Mouse (Mus musculus) MEL (cell line): ENCODE measurements around the gene Cwc25. TPM values are rescaled to one million over a fixed set of nuclear protein-coding genes. Genes with fewer than 3 reads are reported as not detected.

Experiments used
- DNase-seq: peaks from one replicate; pipeline ENCODE4 v3.0.0; 2011; ENCODE audit warnings: low read depth, low spot score
- H3K27ac ChIP-seq: 2 replicates; pipeline ENCODE4 v1.5.1; 2012; ENCODE audit warnings: low read depth, mild to moderate bottlenecking, control low read depth, low read length, moderate library complexity; ENCODE audit not compliant: control insufficient read depth
- H3K27me3 ChIP-seq, 2 experiments: fragments of 150-350 bp in 1 of 2; sonication (generic) in 1 of 2; 2 replicates each; pipeline ENCODE4 v1.6.1; 2012; ENCODE audit warnings: low read length in 2 of 2, mild to moderate bottlenecking in 2 of 2, improper control_type of control experiment in 1 of 2, moderate library complexity in 1 of 2; ENCODE audit not compliant: insufficient read depth in 2 of 2, control insufficient read depth in 1 of 2
- H3K36me3 ChIP-seq, 2 experiments: 2 replicates each; pipeline ENCODE4 v1.6.1; 2012 to 2014; ENCODE audit warnings: low read length in 2 of 2, improper control_type of control experiment in 1 of 2, inconsistent platforms in 1 of 2, mild to moderate bottlenecking in 1 of 2; ENCODE audit not compliant: insufficient read depth in 2 of 2, control insufficient read depth in 1 of 2
- H3K4me1 ChIP-seq, 2 experiments: fragments of 150-350 bp in 1 of 2; sonication (generic) in 1 of 2; 2 replicates each; pipeline ENCODE4 v1.6.1; 2012; ENCODE audit warnings: low read length in 2 of 2, improper control_type of control experiment in 1 of 2, mild to moderate bottlenecking in 1 of 2; ENCODE audit not compliant: insufficient read depth in 2 of 2, control insufficient read depth in 1 of 2
- H3K4me3 ChIP-seq, 2 experiments: fragments of 150-350 bp in 1 of 2; sonication (generic) in 1 of 2; 2 replicates each; pipeline ENCODE4 v1.5.1; 2012; ENCODE audit warnings: low read depth in 2 of 2, low read length in 2 of 2, mild to moderate bottlenecking in 2 of 2, moderate library complexity in 2 of 2, control low read depth in 1 of 2, improper control_type of control experiment in 1 of 2; ENCODE audit not compliant: control insufficient read depth in 1 of 2, insufficient read depth in 1 of 2
- H3K79me2 ChIP-seq: 2 replicates; pipeline ENCODE4 v1.6.1; 2012; ENCODE audit warnings: mild to moderate bottlenecking, low read length, moderate library complexity; ENCODE audit not compliant: control insufficient read depth, poor library complexity, insufficient read depth
- H3K9ac ChIP-seq: 2 replicates; pipeline ENCODE4 v1.6.1; 2012; ENCODE audit warnings: low read depth, mild to moderate bottlenecking, control low read depth, low read length, moderate library complexity; ENCODE audit not compliant: control insufficient read depth, poor library complexity, severe bottlenecking
- H3K9me3 ChIP-seq: fragments of 150-350 bp; sonication (generic); replicated peaks from 2 replicates; pipeline ENCODE4 v1.6.1; 2012; ENCODE audit warnings: mild to moderate bottlenecking, low read length, improper control_type of control experiment, moderate library complexity; ENCODE audit not compliant: insufficient read depth
- CHD1 ChIP-seq: IDR thresholded peaks from 2 replicates; pipeline ENCODE4 v1.6.1; 2012; ENCODE audit warnings: low read depth, mild to moderate bottlenecking, inconsistent platforms, low read length, improper control_type of control experiment
- CTCF ChIP-seq, 3 experiments: IDR thresholded peaks in 2 of 3; conservative IDR thresholded peaks in 1 of 3; 2 replicates each; pipeline ENCODE4 v1.5.1; 2011 to 2012; ENCODE audit warnings: low read length in 3 of 3, low read depth in 2 of 3, mild to moderate bottlenecking in 2 of 3, improper control_type of control experiment in 1 of 3, inconsistent platforms in 1 of 3, mixed read lengths in 1 of 3, moderate library complexity in 1 of 3; ENCODE audit not compliant: control insufficient read depth in 1 of 3, insufficient read depth in 1 of 3, poor library complexity in 1 of 3, severe bottlenecking in 1 of 3
- MAFK ChIP-seq: IDR thresholded peaks from 2 replicates; pipeline ENCODE4 v1.6.1; 2011; ENCODE audit warnings: low read depth, mild to moderate bottlenecking, low read length, improper control_type of control experiment, borderline replicate concordance
- MAX ChIP-seq: IDR thresholded peaks from 2 replicates; pipeline ENCODE4 v1.6.1; 2011; ENCODE audit warnings: low read length, improper control_type of control experiment
- MAZ ChIP-seq: IDR thresholded peaks from 2 replicates; pipeline ENCODE4 v1.6.1; 2012; ENCODE audit warnings: low read depth, mild to moderate bottlenecking, inconsistent platforms, low read length, improper control_type of control experiment
- MEF2A ChIP-seq: IDR thresholded peaks from 2 replicates; pipeline ENCODE4 v1.6.1; 2014; ENCODE audit warnings: low read depth, mild to moderate bottlenecking, inconsistent platforms, low read length, improper control_type of control experiment; ENCODE audit not compliant: poor library complexity, insufficient replicate concordance, severe bottlenecking; ENCODE audit errors: extremely low read depth
- MXI1 ChIP-seq: IDR thresholded peaks from 2 replicates; pipeline ENCODE4 v1.6.1; 2011; ENCODE audit warnings: mild to moderate bottlenecking, low read depth, low read length, improper control_type of control experiment
- MYC ChIP-seq: IDR thresholded peaks from 2 replicates; pipeline ENCODE4 v1.6.1; 2011; ENCODE audit warnings: low read depth, mild to moderate bottlenecking, low read length, improper control_type of control experiment, moderate library complexity
- POLR2AphosphoS2 ChIP-seq: IDR thresholded peaks from 2 replicates; pipeline ENCODE4 v1.6.1; 2011; ENCODE audit warnings: low read length, improper control_type of control experiment
- RCOR1 ChIP-seq: IDR thresholded peaks from 2 replicates; pipeline ENCODE4 v1.6.1; 2012; ENCODE audit warnings: low read depth, mild to moderate bottlenecking, inconsistent platforms, low read length, improper control_type of control experiment
- SIN3A ChIP-seq: IDR thresholded peaks from 2 replicates; pipeline ENCODE4 v1.6.1; 2012; ENCODE audit warnings: low read length, improper control_type of control experiment, inconsistent platforms
- SMC3 ChIP-seq: IDR thresholded peaks from 2 replicates; pipeline ENCODE4 v1.6.1; 2011; ENCODE audit warnings: low read depth, low read length, improper control_type of control experiment
- polyA plus RNA-seq, 2 experiments: library from polyadenylated mRNA; stranded (reverse) in 1 of 2; unstranded in 1 of 2; fragments of >175 nt in 1 of 2; fragments of >200 nt in 1 of 2; gene quantifications; 2 replicates each; pipeline versions ENCODE4 v1.2.1 to v1.2.4; 2012; ENCODE audit warnings: low replicate concordance in 2 of 2, low read depth in 1 of 2; ENCODE audit not compliant: insufficient read length in 2 of 2, insufficient read depth in 1 of 2, missing spikeins in 1 of 2
- total RNA-seq: library from RNA; depleted of rRNA; stranded (reverse); fragments of 300-350 nt; gene quantifications from 2 replicates; pipeline ENCODE4 v1.2.3, GENCODE M21; 2012

The Cwc25 gene
- total and polyA plus RNA-seq, 3 experiments: 16.7 to 20.8 TPM; not detected in 1

GRCm38 (mm10) chr11:97781832-97782563, 15.6 kb upstream of the Cwc25 start, which contains the start of gene Rpl23 (continued):
- TF ChIP-seq CTCF (IDR thresholded peaks at IDR 0.05 in 2 of 3, conservative IDR thresholded peaks at IDR 0.05 in 1 of 3; ENCODE audit: control insufficient read depth in 1 of 3, insufficient read depth in 1 of 3, low read depth in 2 of 3, low read length in 3 of 3, poor library complexity in 1 of 3, severe bottlenecking in 1 of 3) (0 out of 6 replicates have a peak, but pooled peaks of 1 of the 3 experiments have one; percentile 8), MAX (peak; percentile 97), MAZ (peak; percentile 99)

GRCm38 (mm10) chr11:97781478-97781831, 15.1 kb upstream of the Cwc25 start:
- no peak for TF ChIP-seq SMC3
- DNase-seq: peak; percentile 58
- Histone ChIP-seq H3K9me3 (no peaks in the 10 kb centered on the region), H3K9ac (peak overlapping the region; percentile 99), H3K79me2 (peaks cover 39% of the 10 kb centered on the region), H3K36me3 (peaks cover 31 to 32% of the 10 kb centered on the region in 2 experiments), H3K27ac (peak overlapping the region; percentile 92), H3K4me3 (peak overlapping the region; percentile 60 to 99), H3K27me3 (no peaks in the 10 kb centered on the region), H3K4me1 (peaks cover 0 to 10% of the 10 kb centered on the region in 2 experiments; a peak in 2 of 4 replicates)

GRCm38 (mm10) chr11:97779968-97780701, 13.8 kb upstream of the Cwc25 start:
- Histone ChIP-seq H3K4me1 (peaks cover 0 to 10% of the 10 kb centered on the region in 2 experiments; a peak in 2 of 4 replicates), H3K9ac (peak overlapping the region; percentile 99), H3K79me2 (peaks cover 39% of the 10 kb centered on the region), H3K9me3 (no peaks in the 10 kb centered on the region), H3K4me3 (peak overlapping the region; percentile 60 to 99), H3K27me3 (no peaks in the 10 kb centered on the region), H3K27ac (peak overlapping the region; percentile 92), H3K36me3 (peaks cover 31 to 32% of the 10 kb centered on the region in 2 experiments)
- TF ChIP-seq MYC (peak; percentile 65; the same call in 1 of the 2 replicates), MAFK (no peak), CHD1 (peak; percentile 78; the same call in 1 of the 2 replicates), MEF2A (no peak), SIN3A (peak; percentile 64; the same call in 1 of the 2 replicates), POLR2AphosphoS2 (peak; percentile 57; the same call in 1 of the 2 replicates), RCOR1 (0 out of 2 replicates have a peak, but pooled peaks have one; percentile 8), MXI1 (peak; percentile 53)
- DNase-seq: peak; percentile 59
